Mouse (Mus musculus) erythroblast, embryonic 14.5 days (primary cell): ENCODE results near the gene Wars.

ENCODE experiments used
- GATA1 ChIP-seq: IDR thresholded peaks from 2 replicates; pipeline ENCODE4 v1.6.1; 2012; ENCODE audit warnings: low read length, inconsistent platforms, mixed read lengths
- TAL1 ChIP-seq: IDR thresholded peaks from 3 replicates; pipeline ENCODE4 v1.6.1; 2012; ENCODE audit warnings: low read length, inconsistent platforms, mixed read lengths

- TF ChIP-seq GATA1, result no peak
- no peak for TF ChIP-seq TAL1
These were observed 14.8 kb downstream of the Wars start for GRCm38 (mm10) chr12:108879138-108879537.
